Comparison of ENCODE assay signal across 9 mouse cellular contexts in the genomic region with DNA sequence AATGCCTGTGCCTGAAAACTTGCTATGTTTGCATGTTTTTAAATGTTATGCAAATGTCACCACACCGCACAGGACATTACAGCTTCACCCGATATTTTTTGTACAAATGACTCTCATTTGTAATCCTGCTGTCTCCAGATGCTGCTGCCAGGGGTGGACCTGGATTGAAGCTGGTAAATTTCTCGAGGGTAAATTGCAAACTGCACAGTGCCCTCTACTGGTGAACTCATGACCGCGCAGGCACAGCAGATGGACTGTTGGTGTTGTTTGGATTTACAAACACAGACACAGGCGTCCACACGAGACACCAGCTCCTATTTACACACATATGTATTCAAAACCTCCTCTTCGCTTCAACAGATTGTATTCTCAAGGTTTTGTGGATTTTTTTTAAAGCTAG. TPM values are rescaled to one million over a fixed set of nuclear protein-coding genes. Genes with fewer than 3 reads are reported as not detected.
DNase-seq lines count a peak whose midpoint lies in the region; ATAC-seq and TF ChIP-seq lines count a peak whose summit lies in the region.
"Had no signal": no experiment of that assay in that cellular context is flagged by ENCODE, and none has a peak within 500 bp of the region (broad histone marks: within the 10 kb centered on the region; RNA-seq: fewer than 3 reads in every experiment).

No protein-coding gene starts in this region.

- no peaks in the 10 kb centered on the region for H3K9me3 ChIP-seq in heart, embryonic 10.5 days
- no peaks in the 10 kb centered on the region for H3K9me3 ChIP-seq in MEL (replicated peaks; ENCODE audit: insufficient read depth, low read length)
- H3K9me3 ChIP-seq in limb, embryonic 11.5 days (ENCODE audit: control insufficient read depth, low read length): no peaks in the 10 kb centered on the region

- H3K79me2 ChIP-seq in MEL (ENCODE audit: control insufficient read depth, insufficient read depth, low read length, poor library complexity): no peaks in the 10 kb centered on the region

- H3K27me3 ChIP-seq in heart, embryonic 10.5 days (ENCODE audit: insufficient read depth, poor library complexity, severe bottlenecking): 0 out of 2 replicates have a peak, but pooled peaks cover 4% of the 10 kb centered on the region
- H3K27me3 ChIP-seq in MEL (ENCODE audit: control insufficient read depth in 1 of 2, insufficient read depth in 2 of 2, low read length in 2 of 2): no peaks in the 10 kb centered on the region
- no peaks in the 10 kb centered on the region for H3K27me3 ChIP-seq in limb, embryonic 11.5 days (ENCODE audit: control insufficient read depth, insufficient read depth, low read length)

- H3K27ac ChIP-seq in heart, embryonic 10.5 days: no peak overlapping the region
- H3K27ac ChIP-seq in MEL (ENCODE audit: control insufficient read depth, low read depth, low read length): no peak overlapping the region
- no peak overlapping the region for H3K27ac ChIP-seq in limb, embryonic 11.5 days (replicated peaks; ENCODE audit: low read depth, low read length)

- 20% methylated on average over 8 of the region's 8 CpGs for WGBS in heart, embryonic 10.5 days
- WGBS in limb, embryonic 11.5 days: 22% methylated on average over 8 of the region's 8 CpGs

- peak; percentile 51 for TF ChIP-seq RAD21 in MEL (IDR thresholded peaks at IDR 0.05; ENCODE audit: low read depth, low read length)

- H3K4me3 ChIP-seq in heart, embryonic 10.5 days: no peak overlapping the region
- no peak overlapping the region for H3K4me3 ChIP-seq in MEL (ENCODE audit: control insufficient read depth in 1 of 2, insufficient read depth in 1 of 2, low read depth in 2 of 2, low read length in 2 of 2)
- no peak overlapping the region for H3K4me3 ChIP-seq in limb, embryonic 11.5 days (ENCODE audit: low read depth, low read length)

- no peak for TF ChIP-seq POLR2A in MEL (IDR thresholded peaks at IDR 0.05; ENCODE audit: control insufficient read depth in 1 of 2, insufficient read depth in 1 of 2, low read depth in 1 of 2, low read length in 2 of 2, poor library complexity in 1 of 2)

- H3K4me1 ChIP-seq in heart, embryonic 10.5 days: peaks cover 8% of the 10 kb centered on the region
- no peaks in the 10 kb centered on the region for H3K4me1 ChIP-seq in MEL (ENCODE audit: control insufficient read depth in 1 of 2, insufficient read depth in 2 of 2, low read length in 2 of 2)
- H3K4me1 ChIP-seq in limb, embryonic 11.5 days (ENCODE audit: control insufficient read depth, insufficient read depth, low read length): no peaks in the 10 kb centered on the region

- ATAC-seq in limb, embryonic 11.5 days (ENCODE audit: insufficient number of reproducible peaks, low FRiP score, low TSS enrichment, low read depth): no peak

- peak; percentile 39 for DNase-seq in heart, postnatal 4 days
- DNase-seq in heart, embryonic 10.5 days (ENCODE audit: low spot score): no peak
- peak; percentile 62 for DNase-seq in 3T3-L1 (ENCODE audit: low read depth, low spot score)
- DNase-seq in MEL (ENCODE audit: low read depth, low spot score): peak; percentile 31
- peak; percentile 74 for DNase-seq in embryo, embryonic 10.5 days (ENCODE audit: low spot score)
- peak; percentile 54 for DNase-seq in limb, embryonic 11.5 days (ENCODE audit: low spot score)
- peak; percentile 6 for DNase-seq in thymus, postnatal 14 days
- no peak for DNase-seq in gastrocnemius, postnatal 36 days

- H3K4me2 ChIP-seq in limb, embryonic 11.5 days (ENCODE audit: low read depth, severe bottlenecking): no peak overlapping the region

- peak; percentile 57 to 72 (median 63) for TF ChIP-seq CTCF in MEL (IDR thresholded peaks at IDR 0.05 in 2 of 3, conservative IDR thresholded peaks at IDR 0.05 in 1 of 3; ENCODE audit: control insufficient read depth in 1 of 3, insufficient read depth in 1 of 3, low read depth in 2 of 3, low read length in 3 of 3, poor library complexity in 1 of 3, severe bottlenecking in 1 of 3)

- H3K9ac ChIP-seq in MEL (ENCODE audit: control insufficient read depth, low read depth, low read length, poor library complexity, severe bottlenecking): no peak overlapping the region
- no peak overlapping the region for H3K9ac ChIP-seq in limb, embryonic 11.5 days (ENCODE audit: low read length)

- intact Hi-C loops in gastrocnemius, postnatal 36 days (cut with DNase I): no loop called here

- H3K36me3 ChIP-seq in heart, embryonic 10.5 days: no peaks in the 10 kb centered on the region
- H3K36me3 ChIP-seq in MEL (ENCODE audit: control insufficient read depth in 1 of 2, insufficient read depth in 2 of 2, low read length in 2 of 2): no peaks in the 10 kb centered on the region
- no peaks in the 10 kb centered on the region for H3K36me3 ChIP-seq in limb, embryonic 11.5 days (ENCODE audit: control insufficient read depth, insufficient read depth, low read length)

- TF ChIP-seq EP300 in MEL (IDR thresholded peaks at IDR 0.05; ENCODE audit: low read depth in 1 of 2, low read length in 2 of 2): no peak

TF ChIP-seq in MEL, 35 proteins besides CTCF, POLR2A, EP300 and RAD21:
- TF ChIP-seq MEF2A (IDR thresholded peaks at IDR 0.05; ENCODE audit: extremely low read depth, insufficient replicate concordance, low read depth, low read length, poor library complexity, severe bottlenecking) (no peak), SMC3 (IDR thresholded peaks at IDR 0.05; ENCODE audit: low read depth, low read length) (peak; percentile 42)
TF ChIP-seq in MEL: peak in this region for 1.

RNA-seq across cellular contexts. Expression of a gene that starts 44.6 kb away (rescaled TPM):
- total RNA-seq in heart, postnatal 4 days (2021): not detected
- polyA plus RNA-seq in heart, embryonic 10.5 days (2016; fragmentation: Nextera tagmentation; extraction: Ambion mirVana): not detected in 2 replicates
- total RNA-seq in MEL (2012; rRNA removed): not detected in 2 replicates
- not detected for polyA plus RNA-seq in MEL (2012; ENCODE audit: insufficient read depth in 1 of 2, insufficient read length in 2 of 2, low read depth in 1 of 2, low replicate concordance in 2 of 2, missing spikeins in 1 of 2)
- not detected in 2 replicates for polyA plus RNA-seq in limb, embryonic 11.5 days (2014; fragmentation: Nextera tagmentation; extraction: Ambion mirVana)
- not detected for total RNA-seq in gastrocnemius, postnatal 36 days (2021)
- total RNA-seq: left cerebral cortex, adult 8-10 months had no signal

Comparison
In these comparisons a context has a peak if more than half of its experiments do, and no peak if none do; other contexts are left out.
1. DNase-seq: peak in heart, postnatal 4 days (single experiment), 3T3-L1 (single experiment), MEL (single experiment), embryo, embryonic 10.5 days (single experiment), limb, embryonic 11.5 days (single experiment) and thymus, postnatal 14 days (single experiment); none in heart, embryonic 10.5 days (single experiment) and gastrocnemius, postnatal 36 days (0 of 2).